Mouse (Mus musculus) left cerebral cortex, postnatal 36 days (tissue): ENCODE results near the gene Mgat1. TPM values are rescaled to one million over a fixed set of nuclear protein-coding genes. Genes with fewer than 3 reads are reported as not detected.

Experiments used
- DNase-seq, 2 experiments: peaks; one replicate each; pipeline ENCODE4 v3.0.0; 2021 to 2022; ENCODE audit warnings: low spot score in 2 of 2, mixed read lengths in 1 of 2
- intact Hi-C: fragments of 180-260 bp; cut with DNase I; formaldehyde crosslinking; loops from one replicate; pipeline ENCODE4 v1.15.1; 2025
- total RNA-seq, 2 experiments: library from RNA; stranded (reverse); gene quantifications; 2 replicates each; pipeline ENCODE4 v1.2.3; 2021

The Mgat1 gene
- total RNA-seq, 2 experiments from 2014 or later = 66.0 to 78.6 TPM

- DNase-seq = no peak
- intact Hi-C loops = no loop called here
Measured at GRCm38 (mm10) chr11:49237532-49237931, 6.5 kb upstream of the Mgat1 start.

GRCm38 (mm10) chr11:49240310-49240709, 3.7 kb upstream of the Mgat1 start:
- DNase-seq = no peak
- intact Hi-C loops = loop anchor here (10.0 kb wide), 1 partner anchor 436 kb away; the partner anchor contains the start of gene Rack1

DNA sequence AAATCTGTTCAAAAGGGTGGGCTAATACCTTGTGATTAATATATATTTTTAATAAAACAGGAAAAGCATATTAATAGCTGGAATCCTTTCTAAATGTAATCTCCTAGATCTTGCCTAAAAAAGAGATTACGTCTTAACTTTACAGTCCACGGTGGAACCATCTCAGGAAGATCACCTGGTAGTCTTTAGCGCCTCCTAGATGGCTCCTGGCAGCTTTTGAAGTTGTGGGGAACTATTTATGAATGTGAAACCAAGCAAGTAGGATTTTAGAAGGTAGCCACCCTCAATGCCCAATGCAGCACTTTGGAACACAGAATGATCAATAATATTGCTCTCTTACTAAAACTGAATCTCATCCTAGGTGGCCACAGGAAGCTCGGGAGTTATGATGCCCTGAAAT, 3.1 kb upstream of the Mgat1 start:
- DNase-seq = no peak
- intact Hi-C loops = loop anchor here (10.0 kb wide), 1 partner anchor 436 kb away; the partner anchor contains the start of gene Rack1

DNA sequence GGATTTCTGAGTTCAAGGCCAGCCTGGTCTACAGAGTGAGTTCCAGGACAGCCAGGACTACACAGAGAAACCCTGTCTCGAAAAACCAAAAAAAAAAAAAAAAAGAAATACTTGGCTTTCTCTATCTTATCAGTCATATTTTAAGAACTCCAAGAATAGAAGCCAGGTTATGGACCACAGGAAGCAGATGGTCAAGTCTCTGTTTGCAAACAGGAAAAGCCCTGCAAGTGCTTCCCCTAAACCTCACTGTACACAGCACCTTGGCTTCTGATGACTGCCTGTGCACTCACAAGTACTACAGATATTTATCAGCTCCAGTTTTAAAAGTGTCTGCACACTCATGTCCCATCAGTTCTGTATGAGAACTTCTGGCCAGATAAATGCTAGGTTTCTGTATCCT, 2.5 kb upstream of the Mgat1 start:
- intact Hi-C loops = loop anchor here (10.0 kb wide), 1 partner anchor 437 kb away; the partner anchor contains the start of gene Rack1
- DNase-seq = no peak

DNA sequence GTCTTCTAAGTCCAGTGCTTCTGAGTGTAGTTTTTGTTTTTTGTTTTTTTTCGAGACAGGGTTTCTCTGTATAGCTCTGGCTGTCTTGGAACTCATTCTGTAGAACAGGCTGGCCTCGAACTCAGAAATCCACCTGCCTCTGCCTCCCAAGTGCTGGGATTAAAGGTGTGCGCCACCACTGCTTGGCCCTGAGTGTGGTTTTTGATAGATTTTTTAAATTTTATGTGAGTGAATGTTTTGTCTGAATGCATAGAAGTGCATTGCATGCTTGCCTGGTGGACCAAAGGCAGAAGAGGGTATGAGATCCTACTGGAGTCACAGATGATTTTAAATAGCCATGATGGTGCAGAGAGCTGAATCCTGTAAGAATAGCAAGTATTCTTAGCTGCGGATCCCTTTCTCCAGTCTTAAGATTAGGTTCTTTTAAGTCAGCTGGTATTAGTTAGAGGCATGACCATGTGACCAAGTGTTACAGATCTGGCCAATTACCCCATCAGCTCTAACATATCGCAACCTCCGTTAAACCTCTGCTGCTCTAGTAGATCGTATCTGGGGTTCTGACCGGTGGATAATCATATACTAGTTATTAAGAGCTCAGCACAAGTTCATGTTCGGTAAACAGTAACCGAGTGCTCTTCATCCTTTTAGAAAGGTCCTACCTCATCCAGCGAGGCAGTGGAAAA, 906 bp upstream of the Mgat1 start:
- intact Hi-C loops = loop anchor here (1.0 to 10.0 kb wide), 2 partner anchors 39 to 438 kb away; partner anchors contain the start of gene Rack1
- no peak for DNase-seq

DNA sequence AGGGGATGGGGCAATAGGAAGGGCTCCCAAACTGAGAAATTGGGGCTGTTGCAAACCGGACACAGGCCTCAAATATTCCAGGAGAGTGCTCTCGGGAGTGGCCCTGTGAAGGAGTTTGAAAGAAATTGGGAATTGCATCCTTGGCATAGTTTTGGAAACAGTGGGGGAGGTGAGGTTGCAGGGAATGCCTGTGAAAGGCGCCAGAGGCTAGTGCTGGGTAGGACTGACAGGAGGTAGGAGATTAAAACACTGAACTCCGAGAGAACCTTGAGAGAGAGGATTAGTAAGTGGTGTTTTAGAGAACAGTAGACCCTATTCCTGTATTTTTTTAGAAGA, 572 bp downstream of the Mgat1 start:
- DNase-seq = no peak
- intact Hi-C loops = loop anchor here (10.0 kb wide), 1 partner anchor 440 kb away; the partner anchor contains the start of gene Rack1

DNA sequence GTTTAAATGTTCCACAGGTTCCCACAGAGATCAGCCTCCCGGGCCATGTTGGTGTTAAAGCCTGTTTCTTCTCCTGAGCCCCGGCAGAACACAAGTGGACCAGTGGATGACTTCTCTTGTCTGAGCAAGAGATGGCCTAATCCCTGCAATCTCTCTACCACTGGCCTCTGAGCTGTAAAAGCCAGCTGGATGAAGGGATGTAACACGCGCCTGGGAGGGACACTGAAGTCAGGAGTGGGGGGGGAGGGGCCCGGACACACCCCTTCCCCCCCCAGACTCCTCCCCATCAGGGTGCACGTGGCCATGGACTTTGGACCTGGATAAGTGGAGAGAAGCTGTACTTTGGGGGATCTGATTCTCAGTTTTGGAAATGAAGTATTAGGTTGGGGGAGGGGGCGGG, 1.2 kb downstream of the Mgat1 start:
- intact Hi-C loops = loop anchor here (10.0 kb wide), 1 partner anchor 440 kb away; the partner anchor contains the start of gene Rack1
- DNase-seq = no peak

DNA sequence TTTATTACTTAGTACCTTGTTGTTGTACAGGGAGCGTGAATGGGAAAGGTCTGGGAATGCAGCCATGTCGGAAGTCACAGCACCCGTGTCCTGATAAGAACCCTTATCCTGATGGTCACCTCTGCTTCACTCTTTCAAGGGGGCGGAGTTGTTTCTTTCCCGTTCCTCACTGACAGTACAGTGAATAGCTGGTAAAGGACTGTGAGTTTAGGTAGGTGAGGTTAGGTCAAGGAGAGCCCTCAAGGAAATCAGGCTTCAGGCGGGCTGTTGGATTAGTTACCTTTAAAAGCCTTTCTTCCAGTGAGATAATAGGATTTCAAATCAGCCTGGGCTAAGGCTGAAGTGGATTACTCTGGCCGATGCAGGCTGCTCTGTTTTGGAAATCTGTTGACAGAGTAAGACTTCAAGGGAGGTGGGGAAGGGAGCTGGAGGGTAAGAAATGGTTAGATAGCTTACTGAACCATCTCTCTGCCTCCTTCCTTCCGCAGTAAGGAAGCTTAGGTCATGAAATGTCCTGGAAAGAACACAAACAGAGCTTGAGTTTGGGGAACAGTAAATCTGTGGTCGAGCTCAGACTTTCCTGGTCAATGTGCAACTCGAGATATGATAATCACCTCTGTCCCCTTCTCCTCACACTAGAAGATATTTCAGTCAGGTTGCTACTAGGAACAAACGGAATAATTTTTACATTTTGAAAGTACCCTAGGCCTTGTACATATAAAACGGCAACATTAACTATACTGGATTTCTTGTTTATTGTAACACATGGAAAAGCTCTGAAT, 1.8 kb downstream of the Mgat1 start:
- DNase-seq = no peak
- intact Hi-C loops = loop anchor here (10.0 kb wide), 1 partner anchor 441 kb away; the partner anchor contains the start of gene Rack1

- no peak for DNase-seq
- intact Hi-C loops = loop anchor here (10.0 kb wide), 1 partner anchor 442 kb away; the partner anchor contains the start of gene Rack1
Measured at GRCm38 (mm10) chr11:49246523-49246922, 2.5 kb downstream of the Mgat1 start.

DNA sequence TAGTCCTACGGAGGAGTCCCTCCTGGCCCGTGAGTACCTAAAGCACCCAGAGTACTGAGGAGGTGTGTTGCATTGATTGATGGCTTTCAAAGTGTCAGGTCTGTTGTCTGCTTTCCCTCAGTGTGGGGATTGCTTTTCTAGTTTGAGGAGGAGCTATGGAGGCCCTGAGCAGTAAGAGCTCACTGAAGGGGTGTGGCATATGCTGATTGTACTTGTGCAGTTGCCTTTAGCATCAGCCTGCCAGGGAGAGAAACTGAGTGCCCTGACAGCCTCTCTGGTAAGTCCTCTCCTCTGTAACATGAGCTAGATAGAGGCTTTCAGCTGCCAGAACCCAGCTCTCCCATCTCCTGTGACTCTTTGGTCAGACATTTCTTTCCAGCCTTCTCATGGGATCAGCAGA, 3.3 kb downstream of the Mgat1 start:
- DNase-seq = no peak
- intact Hi-C loops = loop anchor here (10.0 kb wide), 1 partner anchor 442 kb away; the partner anchor contains the start of gene Rack1

- peak; percentile 43 to 52 for DNase-seq
- intact Hi-C loops = loop anchor here (10.0 kb wide), 1 partner anchor 444 kb away; the partner anchor contains the start of gene Rack1
Measured at GRCm38 (mm10) chr11:49248226-49248973, 4.4 kb downstream of the Mgat1 start.

- no peak for DNase-seq
- intact Hi-C loops = loop anchor here (10.0 kb wide), 1 partner anchor 444 kb away; the partner anchor contains the start of gene Rack1
Measured at GRCm38 (mm10) chr11:49248974-49249700, 5.1 kb downstream of the Mgat1 start.

- intact Hi-C loops = loop anchor here (2.0 to 10.0 kb wide), 3 partner anchors 47 to 445 kb away; partner anchors contain the start of genes Btnl9, Rack1 and Zfp62
- DNase-seq = no peak
Measured at GRCm38 (mm10) chr11:49249811-49250421, 5.9 kb downstream of the Mgat1 start.

DNA sequence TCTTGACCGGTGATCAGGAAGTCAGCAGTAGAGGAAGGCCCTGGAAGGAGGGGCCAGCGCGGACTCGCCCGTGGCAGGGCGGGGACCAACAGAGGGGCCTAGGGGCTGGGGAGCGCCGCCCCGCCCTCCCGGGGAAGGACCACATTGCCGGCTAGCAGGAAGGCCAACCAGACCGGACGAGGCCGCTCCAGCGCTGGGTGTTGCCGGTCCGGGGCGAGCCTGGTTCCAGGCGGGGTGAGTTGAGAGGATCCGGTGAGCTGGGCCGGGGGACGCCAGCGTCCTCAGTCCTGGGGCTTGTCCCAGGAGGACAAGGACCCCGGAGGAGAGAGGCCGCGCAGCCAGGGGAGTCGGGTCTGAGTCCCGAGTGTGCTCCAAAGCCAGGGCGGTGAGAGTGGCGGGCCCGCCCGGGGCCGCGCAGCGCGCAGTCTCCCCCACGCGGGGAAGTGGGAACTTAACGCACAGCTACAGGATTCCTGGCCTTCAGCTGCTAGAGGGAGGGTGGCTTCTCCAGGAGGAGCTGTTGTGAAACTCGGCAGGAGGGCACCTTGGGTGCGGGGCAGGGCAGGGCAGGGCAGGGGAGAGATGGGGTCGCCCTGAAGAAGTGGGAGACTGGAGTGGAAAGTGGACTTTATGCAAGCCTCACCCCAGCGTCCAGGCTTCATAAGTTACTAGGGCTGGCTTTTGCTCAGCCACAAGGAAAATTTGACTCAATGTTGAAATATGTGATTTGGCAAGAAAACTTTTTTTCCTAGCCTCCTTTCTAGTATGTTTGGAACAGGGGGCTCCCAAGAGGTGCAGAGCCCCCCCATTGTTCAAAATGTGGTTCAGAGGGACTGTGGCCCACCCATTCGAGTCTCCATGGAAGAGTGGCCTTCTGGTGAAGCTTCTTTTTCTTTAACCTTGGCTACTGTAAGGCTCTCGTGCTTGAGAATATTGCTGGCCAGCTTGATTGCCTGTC, 6.7 kb downstream of the Mgat1 start:
- DNase-seq = peak; percentile 61 to 70

GRCm38 (mm10) chr11:49251380-49251761, 7.4 kb downstream of the Mgat1 start:
- intact Hi-C loops = loop anchor here (2.0 to 5.0 kb wide), 2 partner anchors 49 to 64 kb away; partner anchors contain the start of genes Btnl9 and Zfp62
- no peak for DNase-seq

More for the DNA sequence above, 6.7 kb downstream of the Mgat1 start:
- intact Hi-C loops = loop anchor here (2.0 to 5.0 kb wide), 2 partner anchors 48 to 63 kb away; partner anchors contain the start of genes Btnl9 and Zfp62

GRCm38 (mm10) chr11:49252048-49252447, 8.1 kb downstream of the Mgat1 start:
- no peak for DNase-seq
- intact Hi-C loops = loop anchor here (5.0 kb wide), 1 partner anchor 65 kb away; the partner anchor contains the start of gene Btnl9

DNA sequence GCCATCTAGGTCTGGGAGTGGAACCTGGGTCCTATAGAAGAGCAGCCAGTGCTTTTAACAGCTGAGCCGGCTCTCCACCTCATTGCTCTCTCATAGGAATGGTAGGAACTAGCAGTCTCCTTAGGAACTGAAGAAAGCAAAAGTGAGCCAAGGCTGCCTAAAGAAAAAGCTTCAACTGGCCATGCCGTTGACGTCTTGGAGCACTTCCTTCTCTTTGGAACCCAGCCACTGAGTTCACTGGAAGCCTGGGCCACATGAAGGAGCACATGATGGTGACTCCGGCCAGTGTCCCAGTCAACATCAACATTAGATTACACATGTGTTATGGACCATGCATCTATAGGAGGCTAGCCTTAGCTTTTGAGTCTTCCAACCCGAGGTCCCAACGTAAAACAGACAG, 9.0 kb downstream of the Mgat1 start:
- intact Hi-C loops = loop anchor here (5.0 kb wide), 1 partner anchor 66 kb away; the partner anchor contains the start of gene Btnl9
- DNase-seq = no peak
